Mouse (Mus musculus) adrenal gland (tissue): ENCODE results near the gene Gm6525.

Experiments used
- intact Hi-C: fragments of 180-260 bp; cut with DNase I; formaldehyde crosslinking; loops from one replicate; pipeline ENCODE4 v1.15.1; 2025

The Gm6525 gene

GRCm38 (mm10) chr3:84168943-84169342 is 5.0 kb upstream of the Gm6525 start:
- intact Hi-C loops, result no loop called here

GRCm38 (mm10) chr3:84169393-84170005 is 4.4 kb upstream of the Gm6525 start:
- intact Hi-C loops, result loop anchor here (10.0 kb wide), 1 partner anchor 375 kb away; no protein-coding TSS in a partner anchor

DNA sequence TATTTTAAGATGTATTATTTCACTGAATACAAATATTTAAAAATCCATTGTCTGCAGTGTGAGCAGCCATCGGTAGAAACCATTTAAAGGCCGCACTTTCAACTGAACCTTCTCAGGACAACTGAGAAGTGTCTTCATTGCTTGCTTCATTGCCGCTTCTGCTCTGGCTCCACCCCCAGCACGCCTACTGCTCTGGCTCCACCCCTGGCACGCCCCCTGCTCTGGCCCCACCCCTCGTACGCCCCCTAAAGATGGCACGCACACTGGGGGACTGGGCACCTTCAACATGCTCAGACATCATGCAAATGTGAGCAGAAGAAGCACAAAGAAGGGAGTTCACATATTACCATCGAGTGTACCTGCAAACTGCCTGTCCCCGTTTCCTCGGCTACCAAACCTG is 1.5 kb upstream of the Gm6525 start:
- intact Hi-C loops, result loop anchor here (10.0 kb wide), 1 partner anchor 372 kb away; no protein-coding TSS in a partner anchor

- intact Hi-C loops, result loop anchor here (2.0 to 10.0 kb wide), 3 partner anchors 127 to 369 kb away; no protein-coding TSS in a partner anchor
Observed at GRCm38 (mm10) chr3:84175337-84176315, 1.7 kb downstream of the Gm6525 start.

GRCm38 (mm10) chr3:84177834-84178233 is 3.9 kb downstream of the Gm6525 start:
- intact Hi-C loops, result loop anchor here (2.0 to 10.0 kb wide), 2 partner anchors 135 to 367 kb away; no protein-coding TSS in a partner anchor

- intact Hi-C loops, result no loop called here
Observed at GRCm38 (mm10) chr3:84180304-84180703, 6.4 kb downstream of the Gm6525 start.

DNA sequence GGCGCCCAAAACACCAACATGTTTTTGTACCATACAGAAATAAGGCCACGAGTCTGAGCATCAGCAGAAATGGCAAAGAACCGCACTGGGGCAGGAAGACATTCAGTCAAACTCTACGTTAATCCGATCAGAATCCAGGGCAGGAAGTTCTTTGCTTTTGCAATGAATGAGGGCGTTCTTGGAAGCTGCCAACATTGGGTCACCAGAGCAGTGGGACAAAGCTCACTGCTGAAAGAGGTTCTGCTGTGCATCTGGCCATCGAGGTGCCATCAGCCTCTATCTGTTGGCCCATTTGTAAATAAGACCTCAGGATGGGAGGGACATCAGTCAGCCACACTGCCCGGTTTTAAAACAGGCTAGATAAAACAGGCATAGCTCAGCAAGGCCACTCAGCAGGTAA is 7.2 kb downstream of the Gm6525 start:
- intact Hi-C loops, result no loop called here

DNA sequence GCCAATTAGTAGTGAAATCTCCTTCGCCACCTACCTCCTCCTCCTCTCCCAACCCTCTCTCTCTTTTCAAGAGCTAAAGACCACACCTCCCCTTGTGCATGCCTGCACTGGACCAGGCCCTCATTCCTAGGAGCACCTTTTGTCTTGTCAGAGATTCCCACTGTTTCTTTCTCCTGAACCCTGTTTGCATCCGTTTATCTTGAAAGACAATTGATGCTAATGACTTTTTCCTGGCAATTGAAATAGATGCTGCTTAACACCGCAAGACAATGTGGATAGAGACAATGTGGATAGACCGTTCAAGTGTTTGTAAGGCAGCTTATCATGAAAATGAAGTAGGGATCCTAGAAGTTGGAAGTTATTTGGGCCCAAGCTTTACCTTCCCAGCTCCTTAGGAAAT is 7.8 kb downstream of the Gm6525 start:
- intact Hi-C loops, result no loop called here

GRCm38 (mm10) chr3:84189629-84190173 is 15.8 kb downstream of the Gm6525 start:
- intact Hi-C loops, result loop anchor here (5.0 kb wide), 1 partner anchor 33 kb away; no protein-coding TSS in a partner anchor

GRCm38 (mm10) chr3:84190513-84191061 is 16.7 kb downstream of the Gm6525 start:
- intact Hi-C loops, result no loop called here

DNA sequence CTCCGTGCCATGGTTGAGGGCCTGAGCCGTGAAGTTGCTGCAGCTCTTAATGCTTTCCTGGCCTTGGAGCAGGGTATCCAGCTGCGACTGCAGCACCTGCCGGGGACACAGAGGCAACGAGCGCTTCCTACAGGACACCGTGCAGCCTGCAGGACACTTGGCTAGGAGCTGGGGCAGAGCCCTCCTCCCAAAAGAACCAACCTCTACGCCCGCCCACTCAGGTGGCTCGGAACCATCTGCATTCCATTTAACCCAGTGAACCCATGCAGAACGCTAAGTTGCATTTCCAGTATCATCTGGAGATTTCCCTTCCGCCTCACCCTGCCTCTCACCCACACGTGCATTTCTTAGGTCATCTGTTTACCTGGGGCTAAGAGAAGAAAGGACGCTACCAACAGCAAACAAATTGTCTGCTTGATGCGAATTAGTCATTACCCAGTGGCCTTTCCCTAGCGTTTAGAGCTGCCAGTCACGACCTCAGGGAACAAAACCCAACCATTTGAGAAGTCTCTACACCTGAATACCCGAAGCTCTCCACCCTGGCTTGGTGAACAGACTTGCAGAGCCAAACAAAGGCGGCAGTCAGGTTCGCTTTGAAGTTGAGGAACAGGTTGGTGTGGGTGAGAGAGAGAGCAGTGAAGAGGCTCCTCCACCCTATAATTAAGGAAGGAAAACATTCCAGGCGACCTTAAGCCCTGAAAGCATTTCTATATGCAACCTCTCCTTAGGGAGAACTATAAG is 17.4 kb downstream of the Gm6525 start:
- intact Hi-C loops, result no loop called here

DNA sequence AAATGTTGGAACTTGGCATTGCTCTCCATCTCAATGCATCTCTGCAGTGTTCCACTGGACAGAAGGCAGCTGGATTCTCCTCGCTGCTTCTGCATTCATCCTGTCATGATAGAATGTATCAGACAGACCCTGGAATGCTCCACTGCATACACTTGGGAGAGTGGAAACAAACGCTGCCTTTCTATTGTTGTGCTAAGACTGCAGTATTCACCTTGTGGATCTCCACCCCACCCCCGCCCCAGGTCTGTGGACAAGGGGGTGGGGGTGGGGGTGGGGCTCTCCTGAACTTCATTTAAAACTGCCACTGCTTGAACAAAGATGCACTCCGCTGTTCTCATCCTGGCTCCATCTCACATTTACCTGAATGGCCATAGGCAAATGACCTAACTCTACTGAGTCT is 20.0 kb downstream of the Gm6525 start:
- intact Hi-C loops, result no loop called here

DNA sequence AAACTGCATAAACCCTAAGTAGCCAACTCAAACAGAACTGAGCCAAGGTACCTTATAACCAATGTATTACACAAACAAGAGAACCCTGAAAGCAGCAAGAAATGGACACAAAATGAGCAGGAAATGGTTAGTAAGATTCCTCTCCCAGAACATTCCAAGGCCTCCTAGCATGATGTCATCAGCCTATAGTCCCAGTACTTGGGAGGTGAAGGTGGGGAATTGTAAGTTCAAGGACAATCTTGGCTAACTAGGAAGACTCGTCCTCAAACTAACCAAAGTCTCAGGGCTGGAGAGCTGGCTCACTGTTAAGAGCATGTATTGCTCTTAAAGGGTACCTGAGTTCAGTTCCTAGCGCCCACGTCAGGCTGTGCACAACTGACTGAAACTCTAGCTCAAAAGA is 24.3 kb downstream of the Gm6525 start:
- intact Hi-C loops, result loop anchor here (5.0 kb wide), 1 partner anchor 59 kb away; no protein-coding TSS in a partner anchor

GRCm38 (mm10) chr3:84199516-84199915 is 25.6 kb downstream of the Gm6525 start:
- intact Hi-C loops, result loop anchor here (5.0 kb wide), 1 partner anchor 58 kb away; no protein-coding TSS in a partner anchor

- intact Hi-C loops, result no loop called here
Observed at GRCm38 (mm10) chr3:84200559-84201420, 26.9 kb downstream of the Gm6525 start.

DNA sequence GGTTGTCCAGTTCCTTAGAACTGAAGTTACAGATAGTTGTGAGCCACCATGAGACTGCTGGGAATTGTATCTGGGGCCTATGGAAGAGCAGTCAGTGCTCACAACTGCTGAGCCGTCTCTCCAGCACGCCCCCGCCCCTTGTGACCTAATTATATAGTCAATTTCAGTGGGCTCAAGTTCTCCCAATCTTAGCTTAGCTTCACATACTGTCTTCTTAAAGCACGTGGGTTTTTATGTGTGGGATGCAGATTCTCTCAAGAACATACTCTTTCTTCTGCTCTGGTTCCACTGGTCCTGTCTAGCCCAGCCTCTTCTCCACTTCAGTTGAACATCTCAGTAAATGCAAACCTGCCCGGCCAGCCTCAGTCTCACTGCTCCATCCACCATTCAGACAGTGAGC is 30.7 kb downstream of the Gm6525 start:
- intact Hi-C loops, result no loop called here

DNA sequence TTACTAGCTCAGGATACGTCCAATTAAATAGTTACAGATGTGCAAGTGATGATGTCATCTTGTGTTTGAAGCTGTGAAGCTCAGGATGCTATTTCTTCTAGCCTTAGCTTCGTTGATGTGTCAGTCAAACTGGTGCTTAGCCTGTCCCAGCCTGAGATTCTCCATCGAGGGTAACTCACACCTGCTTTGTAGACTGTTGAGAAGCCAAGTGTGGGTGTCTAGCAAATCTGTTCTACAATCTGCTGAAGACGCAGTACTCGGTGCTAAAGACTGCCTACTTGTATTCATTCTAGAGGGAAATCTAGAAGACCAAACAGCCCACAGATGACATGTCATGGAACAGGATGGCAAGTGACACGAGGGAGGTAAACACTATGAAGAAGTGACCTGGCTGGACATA is 31.7 kb downstream of the Gm6525 start:
- intact Hi-C loops, result no loop called here

GRCm38 (mm10) chr3:84206106-84206505 is 32.2 kb downstream of the Gm6525 start:
- intact Hi-C loops, result no loop called here

DNA sequence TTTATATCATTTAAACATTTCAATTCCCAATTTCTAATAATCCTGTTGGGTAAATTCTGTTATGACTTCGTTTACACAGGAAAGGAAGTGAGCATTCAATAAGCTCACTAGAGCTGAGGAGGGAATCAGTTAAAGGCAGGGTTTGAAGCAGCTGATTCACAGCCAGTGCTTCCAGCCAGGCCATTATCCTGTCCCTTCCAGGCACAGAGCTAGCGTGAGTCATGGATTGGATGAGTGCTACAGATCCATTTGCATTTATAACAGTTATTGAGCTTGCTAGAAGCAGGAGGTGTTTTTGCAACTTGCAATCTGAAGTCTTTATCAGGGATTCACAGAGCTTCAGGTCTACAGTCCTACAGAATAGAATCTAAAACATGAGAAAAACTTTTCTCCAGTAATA is 33.5 kb downstream of the Gm6525 start:
- intact Hi-C loops, result no loop called here

DNA sequence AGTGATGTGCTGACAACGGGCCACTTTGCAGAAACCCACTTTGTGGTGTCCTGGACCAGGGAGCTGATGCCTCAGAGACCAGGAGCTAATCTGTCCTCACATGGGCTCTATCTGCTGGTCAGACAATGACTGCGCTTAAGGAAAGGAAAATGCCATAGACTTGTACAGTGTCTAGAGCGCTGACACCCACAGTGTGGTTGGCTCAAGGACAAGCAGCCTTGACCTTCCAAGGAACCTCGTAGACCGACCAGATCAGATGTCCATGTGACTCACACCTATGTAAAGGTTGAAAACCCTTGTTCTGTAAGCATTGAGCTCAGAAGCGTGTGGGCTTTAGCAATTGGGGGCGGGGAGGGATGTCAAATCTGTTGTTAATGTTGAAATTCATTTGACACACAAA is 34.6 kb downstream of the Gm6525 start:
- intact Hi-C loops, result no loop called here
